Mouse (Mus musculus): ENCODE results near the gene Hpse. TPM values are rescaled to one million over a fixed set of nuclear protein-coding genes. Genes with fewer than 3 reads are reported as not detected.
A peak's percentile ranks its signal among the peaks of the same experiment; 100 is the strongest.

Hpse gene
- polyA plus RNA-seq, 2 experiments = 1.2 to 1.9 TPM

DNA sequence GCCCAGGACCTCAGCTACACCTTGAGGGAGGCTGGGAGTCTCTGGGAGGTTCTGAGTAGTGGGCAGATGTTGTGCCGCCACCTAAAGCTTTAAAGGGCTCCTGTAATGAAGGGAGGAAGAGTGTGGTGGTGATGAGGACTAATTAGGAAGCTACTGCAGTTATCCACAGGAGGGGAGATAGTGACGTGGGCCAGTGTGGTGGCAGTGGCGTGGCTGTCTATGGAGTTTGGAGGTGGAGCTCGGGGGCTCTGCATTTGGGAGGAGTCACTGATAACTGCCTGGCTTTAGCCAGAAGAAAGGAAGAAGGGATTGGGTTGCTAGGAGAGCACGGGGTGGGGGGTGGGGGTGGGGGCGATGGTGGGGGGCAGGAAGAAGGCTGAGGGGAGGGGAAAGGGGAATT, 71.0 kb downstream of the Hpse start:
- no peak overlapping the region for H3K27ac ChIP-seq
- peak overlapping the region; percentile 52 for H3K4me2 ChIP-seq (ENCODE audit: low read depth)
- 12% methylated on average over 6 of the region's 6 CpGs for WGBS (ENCODE audit: insufficient replicate concordance)
- no peaks in the 10 kb centered on the region for H3K9me3 ChIP-seq (ENCODE audit: control insufficient read depth, low read length)
- no peak overlapping the region for H3K4me3 ChIP-seq (ENCODE audit: insufficient read depth in 1 of 2, low read depth in 2 of 2, low read length in 2 of 2)
- H3K27me3 ChIP-seq (ENCODE audit: control insufficient read depth, insufficient read depth, low read length) = no peaks in the 10 kb centered on the region
- no peaks in the 10 kb centered on the region for H3K36me3 ChIP-seq (replicated peaks; ENCODE audit: control insufficient read depth, insufficient read depth, low read depth)
- TF ChIP-seq EP300 (IDR thresholded peaks at IDR 0.05; ENCODE audit: low read depth) (no peak), CTCF (IDR thresholded peaks at IDR 0.05; ENCODE audit: low read depth) (no peak)
- DNase-seq (ENCODE audit: low read depth in 3 of 3, low spot score in 3 of 3) (no peak), ATAC-seq (ENCODE audit: insufficient read depth) (no peak)
- H3K4me1 ChIP-seq (replicated peaks; ENCODE audit: control insufficient read depth in 2 of 2, insufficient read depth in 2 of 2, low read length in 1 of 2) = peaks cover 31 to 42% of the 10 kb centered on the region in 2 experiments
- H3K9ac ChIP-seq (replicated peaks) = peak overlapping the region; percentile 31; the same call in 1 of the 2 replicates

DNA sequence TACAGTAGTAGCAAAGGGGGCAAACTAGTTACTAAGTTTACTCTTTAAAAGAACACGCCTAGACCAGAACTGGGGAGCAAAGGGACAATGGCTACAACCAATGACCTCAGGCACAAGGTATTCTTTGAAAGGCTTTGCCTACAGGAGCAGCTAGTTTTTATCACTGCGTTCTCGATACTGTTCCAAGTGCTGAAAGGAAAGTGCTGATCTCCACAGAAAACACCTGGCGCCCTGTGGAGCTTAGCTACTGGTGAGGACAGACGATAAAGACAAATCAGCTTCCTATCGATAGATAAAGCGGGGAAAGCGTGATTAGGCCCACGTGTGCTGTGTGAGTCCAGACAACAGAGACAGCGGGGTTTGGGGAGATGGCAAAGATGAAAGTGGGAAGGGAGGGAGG, 71.5 kb downstream of the Hpse start:
- peak overlapping the region; percentile 52 for H3K4me2 ChIP-seq (ENCODE audit: low read depth)
- peaks cover 36 to 47% of the 10 kb centered on the region in 2 experiments for H3K4me1 ChIP-seq (replicated peaks; ENCODE audit: control insufficient read depth in 2 of 2, insufficient read depth in 2 of 2, low read length in 1 of 2)
- no peak overlapping the region; the same call in 1 of the 2 replicates for H3K27ac ChIP-seq
- DNase-seq (ENCODE audit: low read depth in 3 of 3, low spot score in 3 of 3) (no peak), ATAC-seq (ENCODE audit: insufficient read depth) (no peak)
- 21% methylated on average over 10 of the region's 10 CpGs for WGBS (ENCODE audit: insufficient replicate concordance)
- no peaks in the 10 kb centered on the region for H3K27me3 ChIP-seq (ENCODE audit: control insufficient read depth, insufficient read depth, low read length)
- H3K9ac ChIP-seq (replicated peaks) = peak overlapping the region; percentile 31; the same call in 1 of the 2 replicates
- no peaks in the 10 kb centered on the region for H3K9me3 ChIP-seq (ENCODE audit: control insufficient read depth, low read length)
- TF ChIP-seq CTCF (IDR thresholded peaks at IDR 0.05; ENCODE audit: low read depth) (no peak), EP300 (IDR thresholded peaks at IDR 0.05; ENCODE audit: low read depth) (no peak; the same call in 1 of the 2 replicates)
- no peaks in the 10 kb centered on the region for H3K36me3 ChIP-seq (replicated peaks; ENCODE audit: control insufficient read depth, insufficient read depth, low read depth)
- 0 out of 4 replicates have a peak overlapping the region, but pooled peaks of 1 of the 2 experiments have one; percentile 18 for H3K4me3 ChIP-seq (ENCODE audit: insufficient read depth in 1 of 2, low read depth in 2 of 2, low read length in 2 of 2)

DNA sequence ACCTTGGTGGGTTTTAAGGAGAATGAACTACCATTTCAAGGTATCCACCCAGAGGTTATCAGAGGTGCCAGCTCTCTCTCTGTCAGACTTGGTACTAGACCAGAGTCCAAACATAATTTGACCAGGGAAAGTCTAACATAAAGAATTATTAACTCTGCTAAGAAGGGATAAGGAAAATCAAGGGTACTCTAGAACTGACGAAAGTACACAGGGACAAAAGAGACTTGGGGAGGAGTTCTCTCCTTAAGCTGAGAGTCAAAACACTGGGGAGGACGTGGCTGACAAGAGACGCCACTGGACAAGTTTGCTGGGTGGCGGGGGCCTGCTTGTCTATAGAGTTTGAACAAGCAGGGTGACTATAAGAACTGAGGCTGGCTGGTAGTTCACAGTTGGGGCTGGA, 73.0 kb downstream of the Hpse start:
- ATAC-seq (ENCODE audit: insufficient read depth) = no peak
- no peak overlapping the region for H3K9ac ChIP-seq (replicated peaks)
- TF ChIP-seq CTCF (IDR thresholded peaks at IDR 0.05; ENCODE audit: low read depth) = no peak
- no peak for TF ChIP-seq EP300 (IDR thresholded peaks at IDR 0.05; ENCODE audit: low read depth)
- H3K4me3 ChIP-seq (ENCODE audit: insufficient read depth in 1 of 2, low read depth in 2 of 2, low read length in 2 of 2) = no peak overlapping the region
- WGBS (ENCODE audit: insufficient replicate concordance) = 69% methylated on average over 4 of the region's 4 CpGs
- H3K36me3 ChIP-seq (replicated peaks; ENCODE audit: control insufficient read depth, insufficient read depth, low read depth) = no peaks in the 10 kb centered on the region
- H3K27me3 ChIP-seq (ENCODE audit: control insufficient read depth, insufficient read depth, low read length) = no peaks in the 10 kb centered on the region; the same call in 1 of the 2 replicates
- no peak for DNase-seq (ENCODE audit: low read depth in 3 of 3, low spot score in 3 of 3)
- H3K4me1 ChIP-seq (replicated peaks; ENCODE audit: control insufficient read depth in 2 of 2, insufficient read depth in 2 of 2, low read length in 1 of 2) = peaks cover 38 to 52% of the 10 kb centered on the region in 2 experiments
- H3K9me3 ChIP-seq (ENCODE audit: control insufficient read depth, low read length) = no peaks in the 10 kb centered on the region
- no peak overlapping the region for H3K27ac ChIP-seq
- no peak overlapping the region for H3K4me2 ChIP-seq (ENCODE audit: low read depth)

DNA sequence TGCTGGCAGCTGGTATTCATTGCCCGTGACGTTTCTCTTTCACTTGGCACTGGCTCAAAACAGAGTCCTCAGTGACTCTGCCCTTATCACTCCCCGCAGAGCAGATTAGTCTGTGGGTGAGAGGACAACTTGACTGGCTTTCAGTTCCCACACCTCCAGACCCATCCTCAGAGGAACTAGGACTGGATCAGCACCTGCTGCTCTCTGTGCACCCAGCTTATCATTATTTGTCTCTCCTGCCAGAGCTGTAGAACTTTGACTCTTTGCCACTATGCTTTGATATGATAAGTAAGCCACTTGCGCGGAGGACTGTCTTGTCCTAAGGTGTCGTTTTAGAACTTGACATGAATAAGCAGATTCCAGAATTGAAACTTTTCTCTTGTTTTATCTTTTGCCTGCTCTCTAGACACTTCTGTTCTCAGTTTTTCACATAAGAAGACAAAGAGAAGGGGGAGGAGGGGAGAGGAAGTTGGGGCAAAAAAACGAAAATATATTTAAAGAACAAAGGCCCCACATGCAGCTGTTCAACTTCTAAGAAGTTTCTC, 75.5 kb downstream of the Hpse start:
- ATAC-seq (ENCODE audit: insufficient read depth) = peak; percentile 91
- no peaks in the 10 kb centered on the region; the same call in 1 of the 2 replicates for H3K27me3 ChIP-seq (ENCODE audit: control insufficient read depth, insufficient read depth, low read length)
- no peak overlapping the region for H3K4me3 ChIP-seq (ENCODE audit: insufficient read depth in 1 of 2, low read depth in 2 of 2, low read length in 2 of 2)
- peaks cover 44 to 60% of the 10 kb centered on the region in 2 experiments for H3K4me1 ChIP-seq (replicated peaks; ENCODE audit: control insufficient read depth in 2 of 2, insufficient read depth in 2 of 2, low read length in 1 of 2)
- peak; percentile 71 to 73 (median 71) for DNase-seq (ENCODE audit: low read depth in 3 of 3, low spot score in 3 of 3)
- no peaks in the 10 kb centered on the region for H3K36me3 ChIP-seq (replicated peaks; ENCODE audit: control insufficient read depth, insufficient read depth, low read depth)
- peak overlapping the region; percentile 76 for H3K27ac ChIP-seq
- H3K9ac ChIP-seq (replicated peaks) = peak overlapping the region; percentile 38
- H3K4me2 ChIP-seq (ENCODE audit: low read depth) = peak overlapping the region; percentile 58
- peak; percentile 87 for TF ChIP-seq EP300 (IDR thresholded peaks at IDR 0.05; ENCODE audit: low read depth)
- no peak for TF ChIP-seq CTCF (IDR thresholded peaks at IDR 0.05; ENCODE audit: low read depth)
- no peaks in the 10 kb centered on the region for H3K9me3 ChIP-seq (ENCODE audit: control insufficient read depth, low read length)
- WGBS (ENCODE audit: insufficient replicate concordance) = 5% methylated on average over 7 of the region's 7 CpGs

DNA sequence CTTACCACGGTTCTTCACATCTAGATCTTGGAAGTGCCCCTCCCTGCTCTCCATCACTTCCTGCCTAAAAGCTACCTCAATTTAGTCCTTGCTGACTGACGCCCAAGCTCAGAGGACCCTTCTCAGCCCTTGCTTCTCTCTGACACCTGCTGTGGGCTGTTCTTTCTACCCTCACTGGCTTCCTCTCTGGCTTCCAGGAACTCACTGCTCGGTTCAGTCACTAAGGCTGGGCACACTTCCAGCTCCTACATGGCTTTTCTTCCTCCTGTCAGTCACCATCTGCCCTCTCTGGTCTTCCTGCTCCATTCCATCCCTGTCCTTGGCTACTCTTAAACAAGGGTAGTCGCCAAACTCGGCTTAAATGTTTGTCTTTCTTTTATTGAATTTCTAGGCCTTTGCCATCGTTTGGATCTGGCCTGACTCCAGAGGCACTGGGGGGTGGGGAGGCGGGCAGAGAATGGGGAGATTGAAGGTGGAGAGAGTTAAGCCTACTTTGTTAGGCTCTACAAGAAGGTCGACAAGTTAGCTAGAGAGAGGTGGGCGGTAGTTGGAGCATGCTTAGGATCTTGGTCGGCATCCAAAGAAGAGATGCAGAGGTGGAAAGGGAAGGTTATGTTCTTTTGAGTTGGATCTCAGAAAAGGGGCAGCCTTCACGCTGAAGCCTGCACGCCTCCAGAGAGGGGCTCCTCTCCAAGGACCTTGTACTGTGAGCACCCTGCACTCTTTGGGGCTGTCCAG, 76.1 kb downstream of the Hpse start:
- Histone ChIP-seq H3K27me3 (ENCODE audit: control insufficient read depth, insufficient read depth, low read length) (no peaks in the 10 kb centered on the region; the same call in 1 of the 2 replicates), H3K4me3 (ENCODE audit: insufficient read depth in 1 of 2, low read depth in 2 of 2, low read length in 2 of 2) (no peak overlapping the region), H3K4me1 (replicated peaks; ENCODE audit: control insufficient read depth in 2 of 2, insufficient read depth in 2 of 2, low read length in 1 of 2) (peaks cover 43 to 60% of the 10 kb centered on the region in 2 experiments), H3K4me2 (ENCODE audit: low read depth) (peak overlapping the region; percentile 58), H3K9me3 (ENCODE audit: control insufficient read depth, low read length) (no peaks in the 10 kb centered on the region), H3K36me3 (replicated peaks; ENCODE audit: control insufficient read depth, insufficient read depth, low read depth) (no peaks in the 10 kb centered on the region), H3K9ac (replicated peaks) (peak overlapping the region; percentile 38; the same call in 1 of the 2 replicates), H3K27ac (peak overlapping the region; percentile 76)
- ATAC-seq (ENCODE audit: insufficient read depth) = no peak
- DNase-seq (ENCODE audit: low read depth in 3 of 3, low spot score in 3 of 3) = no peak
- 28% methylated on average over 12 of the region's 12 CpGs for WGBS (ENCODE audit: insufficient replicate concordance)
- TF ChIP-seq CTCF (IDR thresholded peaks at IDR 0.05; ENCODE audit: low read depth) = no peak
- no peak for TF ChIP-seq EP300 (IDR thresholded peaks at IDR 0.05; ENCODE audit: low read depth)

Measured in liver, embryonic 14.5 days (tissue).